Mouse (Mus musculus) kidney, adult 8-10 months (tissue): ENCODE measurements around the gene Prkci.

ENCODE experiments used
- DNase-seq, 2 experiments: peaks; one replicate each; pipeline ENCODE4 v3.0.0; 2022

Gene Prkci

GRCm38 (mm10) chr3:31049087-31049486 lies 53.5 kb downstream of the Prkci start:
- no peak for DNase-seq

- DNase-seq, result no peak
Measured at GRCm38 (mm10) chr3:31050375-31050774, 54.8 kb downstream of the Prkci start.

- DNase-seq, result no peak
Measured at GRCm38 (mm10) chr3:31051730-31052129, 56.2 kb downstream of the Prkci start.

GRCm38 (mm10) chr3:31053191-31053590 lies 57.6 kb downstream of the Prkci start:
- DNase-seq, result no peak

- DNase-seq, result no peak
Measured at GRCm38 (mm10) chr3:31054888-31055287, 59.3 kb downstream of the Prkci start.

GRCm38 (mm10) chr3:31056047-31056650 lies 60.6 kb downstream of the Prkci start:
- peak; percentile 30 to 44 for DNase-seq

- peak; percentile 83 to 91 for DNase-seq
Measured at GRCm38 (mm10) chr3:31056651-31057627, 61.4 kb downstream of the Prkci start.

GRCm38 (mm10) chr3:31060745-31061102 lies 65.2 kb downstream of the Prkci start:
- no peak for DNase-seq

GRCm38 (mm10) chr3:31061103-31061785 lies 65.7 kb downstream of the Prkci start:
- DNase-seq, result no peak

- DNase-seq, result no peak
Measured at GRCm38 (mm10) chr3:31061786-31062120, 66.2 kb downstream of the Prkci start.

GRCm38 (mm10) chr3:31062325-31062724 lies 66.8 kb downstream of the Prkci start:
- DNase-seq, result no peak

- DNase-seq, result no peak
Measured at GRCm38 (mm10) chr3:31068482-31068881, 72.9 kb downstream of the Prkci start.

- DNase-seq, result no peak
Measured at GRCm38 (mm10) chr3:31071804-31072203, 76.3 kb downstream of the Prkci start.

- peak; percentile 72 to 73 for DNase-seq
Measured at GRCm38 (mm10) chr3:31075808-31076207, 80.3 kb downstream of the Prkci start.

GRCm38 (mm10) chr3:31077068-31077703 lies 81.6 kb downstream of the Prkci start:
- DNase-seq, result peak; percentile 9 to 65

- peak in 1 of 2 experiments; percentile 10 for DNase-seq
Measured at GRCm38 (mm10) chr3:31079450-31079849, 83.9 kb downstream of the Prkci start.

GRCm38 (mm10) chr3:31080791-31081502 lies 85.4 kb downstream of the Prkci start:
- DNase-seq, result peak; percentile 46

GRCm38 (mm10) chr3:31082838-31083506 lies 87.4 kb downstream of the Prkci start:
- no peak for DNase-seq

GRCm38 (mm10) chr3:31083507-31084245 lies 88.1 kb downstream of the Prkci start:
- peak; percentile 70 to 75 for DNase-seq

GRCm38 (mm10) chr3:31085000-31085399 lies 89.5 kb downstream of the Prkci start:
- no peak for DNase-seq
